Mouse (Mus musculus): ENCODE data around the gene Aig1. TPM values are rescaled to one million over a fixed set of nuclear protein-coding genes. Genes with fewer than 3 reads are reported as not detected.
A peak's percentile ranks its signal among the peaks of the same experiment; 100 is the strongest.

The Aig1 gene
- polyA plus RNA-seq, 1 experiment from 2014 or later, result 45.4 TPM

DNA sequence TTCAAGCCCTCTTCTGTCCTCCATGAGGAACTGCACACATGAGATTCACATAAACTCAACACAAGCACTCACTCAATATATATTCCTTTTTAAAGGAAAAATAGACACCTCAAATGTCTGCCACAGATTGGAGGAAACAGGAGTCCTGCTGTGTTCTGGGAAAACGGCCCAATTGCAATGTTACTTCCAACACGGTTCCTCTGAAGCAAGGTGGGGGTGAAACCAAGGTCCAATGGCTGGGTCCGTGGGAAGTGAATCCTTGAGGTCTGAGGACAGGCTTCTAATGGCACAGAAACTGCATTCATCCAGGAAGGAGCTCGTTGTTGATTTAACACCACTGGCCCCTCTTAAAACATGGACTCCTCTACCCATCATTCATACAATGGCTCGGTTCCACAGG, 67.5 kb downstream of the Aig1 start:
- WGBS, result 87% methylated on average over 5 of the region's 5 CpGs
- ATAC-seq (ENCODE audit: low read depth), result no peak
- no peaks in the 10 kb centered on the region for H3K27me3 ChIP-seq (ENCODE audit: control insufficient read depth, insufficient read depth, low read depth, low read length)
- H3K9me3 ChIP-seq (ENCODE audit: control insufficient read depth, low read length), result no peaks in the 10 kb centered on the region
- H3K27ac ChIP-seq (ENCODE audit: low read length), result no peak overlapping the region
- H3K4me3 ChIP-seq (ENCODE audit: low read length), result no peak overlapping the region
- no peak overlapping the region for H3K4me2 ChIP-seq (ENCODE audit: low read depth, low read length)
- no peak overlapping the region for H3K9ac ChIP-seq (ENCODE audit: low read length)
- H3K4me1 ChIP-seq (replicated peaks; ENCODE audit: control insufficient read depth, insufficient read depth, low read length), result no peaks in the 10 kb centered on the region
- peaks cover 10% of the 10 kb centered on the region; the same call in 1 of the 2 replicates for H3K36me3 ChIP-seq (ENCODE audit: control insufficient read depth, insufficient read depth, low read length)

DNA sequence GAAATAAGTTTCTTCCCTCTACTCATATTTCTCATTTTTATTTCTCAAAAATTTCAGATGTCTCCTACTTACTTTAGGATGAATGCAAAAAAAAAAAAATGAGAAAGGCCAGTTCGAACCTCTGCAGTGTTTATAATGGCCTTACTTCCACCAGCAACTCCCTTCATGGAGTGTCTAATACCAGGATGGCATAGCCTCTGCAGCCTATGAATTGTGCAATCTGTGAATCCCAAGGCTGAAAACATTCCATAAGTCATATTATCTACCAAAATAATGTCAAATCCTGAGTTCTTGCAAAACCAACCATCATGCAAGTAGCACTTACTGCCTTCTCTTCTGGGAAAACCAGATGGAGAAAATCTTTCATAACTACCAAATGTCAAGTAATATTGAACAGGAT, 75.3 kb downstream of the Aig1 start:
- Histone ChIP-seq H3K27ac (ENCODE audit: low read length) (no peak overlapping the region), H3K4me2 (ENCODE audit: low read depth, low read length) (no peak overlapping the region), H3K27me3 (ENCODE audit: control insufficient read depth, insufficient read depth, low read depth, low read length) (no peaks in the 10 kb centered on the region), H3K9ac (ENCODE audit: low read length) (no peak overlapping the region), H3K4me3 (ENCODE audit: low read length) (no peak overlapping the region), H3K9me3 (ENCODE audit: control insufficient read depth, low read length) (0 out of 2 replicates have a peak, but pooled peaks cover 2% of the 10 kb centered on the region), H3K4me1 (replicated peaks; ENCODE audit: control insufficient read depth, insufficient read depth, low read length) (no peaks in the 10 kb centered on the region), H3K36me3 (ENCODE audit: control insufficient read depth, insufficient read depth, low read length) (peaks cover under 1% of the 10 kb centered on the region; the same call in 1 of the 2 replicates)
- 73% methylated on average over 1 of the region's 1 CpGs for WGBS
- peak; percentile 68; the same call in 1 of the 2 replicates for ATAC-seq (ENCODE audit: low read depth)

- 51% methylated on average over 8 of the region's 8 CpGs for WGBS
- Histone ChIP-seq H3K9ac (ENCODE audit: low read length) (no peak overlapping the region), H3K4me3 (ENCODE audit: low read length) (no peak overlapping the region), H3K36me3 (ENCODE audit: control insufficient read depth, insufficient read depth, low read length) (no peaks in the 10 kb centered on the region; the same call in 1 of the 2 replicates), H3K9me3 (ENCODE audit: control insufficient read depth, low read length) (0 out of 2 replicates have a peak, but pooled peaks cover 2% of the 10 kb centered on the region), H3K4me1 (replicated peaks; ENCODE audit: control insufficient read depth, insufficient read depth, low read length) (no peaks in the 10 kb centered on the region), H3K27me3 (ENCODE audit: control insufficient read depth, insufficient read depth, low read depth, low read length) (no peaks in the 10 kb centered on the region), H3K27ac (ENCODE audit: low read length) (no peak overlapping the region), H3K4me2 (ENCODE audit: low read depth, low read length) (no peak overlapping the region)
- ATAC-seq (ENCODE audit: low read depth), result no peak
These were observed 76.0 kb downstream of the Aig1 start for GRCm38 (mm10) chr10:13792788-13793187.

GRCm38 (mm10) chr10:13789604-13790003, 79.2 kb downstream of the Aig1 start:
- H3K4me2 ChIP-seq (ENCODE audit: low read depth, low read length), result no peak overlapping the region
- ATAC-seq (ENCODE audit: low read depth), result no peak
- H3K27me3 ChIP-seq (ENCODE audit: control insufficient read depth, insufficient read depth, low read depth, low read length), result no peaks in the 10 kb centered on the region
- H3K27ac ChIP-seq (ENCODE audit: low read length), result no peak overlapping the region
- no peak overlapping the region for H3K9ac ChIP-seq (ENCODE audit: low read length)
- H3K4me1 ChIP-seq (replicated peaks; ENCODE audit: control insufficient read depth, insufficient read depth, low read length), result no peaks in the 10 kb centered on the region
- H3K4me3 ChIP-seq (ENCODE audit: low read length), result no peak overlapping the region
- WGBS, result 63% methylated on average over 1 of the region's 1 CpGs
- no peaks in the 10 kb centered on the region; the same call in 1 of the 2 replicates for H3K36me3 ChIP-seq (ENCODE audit: control insufficient read depth, insufficient read depth, low read length)
- H3K9me3 ChIP-seq (ENCODE audit: control insufficient read depth, low read length), result 0 out of 2 replicates have a peak, but pooled peaks cover 1% of the 10 kb centered on the region

DNA sequence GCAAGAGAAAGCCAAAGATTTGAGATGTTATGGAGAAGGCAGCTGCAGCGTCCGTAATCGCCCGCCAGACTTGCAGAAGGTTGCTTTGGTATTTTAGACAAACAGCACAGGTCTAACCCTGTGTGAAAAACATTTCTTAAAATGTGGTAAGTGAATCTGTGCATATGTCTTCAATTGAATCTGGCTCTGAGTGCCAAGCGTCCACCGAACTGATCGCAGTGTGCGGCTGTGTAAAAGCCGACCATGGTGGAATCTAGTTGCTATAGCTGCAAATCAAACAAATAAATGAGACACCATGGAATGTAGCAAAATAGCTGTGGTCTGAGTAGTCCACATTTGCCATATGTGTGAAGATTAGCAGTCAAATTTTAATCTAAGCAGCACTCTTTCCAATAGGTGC, 80.7 kb downstream of the Aig1 start:
- 84% methylated on average over 9 of the region's 9 CpGs for WGBS
- H3K4me2 ChIP-seq (ENCODE audit: low read depth, low read length), result no peak overlapping the region
- H3K4me1 ChIP-seq (replicated peaks; ENCODE audit: control insufficient read depth, insufficient read depth, low read length), result no peaks in the 10 kb centered on the region
- no peak overlapping the region for H3K27ac ChIP-seq (ENCODE audit: low read length)
- ATAC-seq (ENCODE audit: low read depth), result no peak
- no peak overlapping the region for H3K4me3 ChIP-seq (ENCODE audit: low read length)
- H3K36me3 ChIP-seq (ENCODE audit: control insufficient read depth, insufficient read depth, low read length), result no peaks in the 10 kb centered on the region
- no peaks in the 10 kb centered on the region for H3K27me3 ChIP-seq (ENCODE audit: control insufficient read depth, insufficient read depth, low read depth, low read length)
- no peak overlapping the region for H3K9ac ChIP-seq (ENCODE audit: low read length)
- no peaks in the 10 kb centered on the region for H3K9me3 ChIP-seq (ENCODE audit: control insufficient read depth, low read length)

DNA sequence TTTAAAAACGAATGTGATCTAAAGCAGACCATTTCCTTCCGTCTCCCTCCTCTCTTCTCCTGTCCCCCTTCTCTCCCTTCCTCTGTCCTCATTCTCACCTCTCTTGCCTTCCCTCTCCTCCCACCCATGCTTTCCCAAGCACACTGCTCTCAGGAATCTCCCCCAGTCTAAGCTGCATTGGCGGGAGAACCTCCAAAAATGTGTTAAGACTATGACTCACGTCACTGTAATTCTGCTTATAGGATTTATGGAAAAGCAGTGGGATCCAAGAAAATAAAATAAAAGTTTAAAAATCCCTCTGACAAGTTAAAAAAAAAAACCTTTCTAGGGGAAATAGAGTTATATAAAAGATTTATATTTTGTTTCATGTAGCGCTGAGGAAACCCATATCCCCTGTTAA, 86.0 kb downstream of the Aig1 start:
- no peak for ATAC-seq (ENCODE audit: low read depth)
- 69% methylated on average over 5 of the region's 5 CpGs for WGBS
- Histone ChIP-seq H3K36me3 (ENCODE audit: control insufficient read depth, insufficient read depth, low read length) (no peaks in the 10 kb centered on the region), H3K4me1 (replicated peaks; ENCODE audit: control insufficient read depth, insufficient read depth, low read length) (no peaks in the 10 kb centered on the region), H3K9ac (ENCODE audit: low read length) (no peak overlapping the region), H3K4me3 (ENCODE audit: low read length) (no peak overlapping the region), H3K4me2 (ENCODE audit: low read depth, low read length) (no peak overlapping the region), H3K9me3 (ENCODE audit: control insufficient read depth, low read length) (no peaks in the 10 kb centered on the region), H3K27ac (ENCODE audit: low read length) (no peak overlapping the region), H3K27me3 (ENCODE audit: control insufficient read depth, insufficient read depth, low read depth, low read length) (no peaks in the 10 kb centered on the region)

DNA sequence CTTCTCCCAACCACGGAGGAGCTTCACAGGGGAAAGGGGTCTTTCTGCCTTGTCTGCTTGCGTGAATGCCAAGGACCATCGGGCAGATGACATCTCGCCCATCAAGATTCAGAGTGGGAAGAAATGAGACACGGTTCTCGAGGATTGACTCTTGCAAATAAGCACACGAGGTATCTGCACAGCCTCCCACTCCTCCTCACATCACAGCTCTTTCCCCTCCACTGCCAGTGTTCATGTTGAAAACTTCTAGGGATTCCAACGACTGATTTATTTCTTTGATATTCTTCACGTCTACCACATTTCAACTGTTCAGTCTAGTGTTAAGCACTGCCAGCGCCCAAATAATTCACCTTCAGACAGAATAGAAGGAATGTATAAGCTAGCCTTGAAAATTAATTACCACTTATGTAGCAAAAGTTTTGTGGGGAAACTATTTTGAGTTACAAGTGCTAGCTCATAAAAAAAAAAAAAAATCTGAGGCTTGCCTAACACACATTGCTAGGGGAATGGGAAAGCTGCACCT, 86.5 kb downstream of the Aig1 start:
- Histone ChIP-seq H3K4me3 (ENCODE audit: low read length) (no peak overlapping the region), H3K4me2 (ENCODE audit: low read depth, low read length) (no peak overlapping the region), H3K9ac (ENCODE audit: low read length) (no peak overlapping the region), H3K27ac (ENCODE audit: low read length) (no peak overlapping the region), H3K36me3 (ENCODE audit: control insufficient read depth, insufficient read depth, low read length) (no peaks in the 10 kb centered on the region), H3K4me1 (replicated peaks; ENCODE audit: control insufficient read depth, insufficient read depth, low read length) (no peaks in the 10 kb centered on the region), H3K27me3 (ENCODE audit: control insufficient read depth, insufficient read depth, low read depth, low read length) (no peaks in the 10 kb centered on the region), H3K9me3 (ENCODE audit: control insufficient read depth, low read length) (no peaks in the 10 kb centered on the region)
- no peak for ATAC-seq (ENCODE audit: low read depth)
- WGBS, result 82% methylated on average over 10 of the region's 10 CpGs

DNA sequence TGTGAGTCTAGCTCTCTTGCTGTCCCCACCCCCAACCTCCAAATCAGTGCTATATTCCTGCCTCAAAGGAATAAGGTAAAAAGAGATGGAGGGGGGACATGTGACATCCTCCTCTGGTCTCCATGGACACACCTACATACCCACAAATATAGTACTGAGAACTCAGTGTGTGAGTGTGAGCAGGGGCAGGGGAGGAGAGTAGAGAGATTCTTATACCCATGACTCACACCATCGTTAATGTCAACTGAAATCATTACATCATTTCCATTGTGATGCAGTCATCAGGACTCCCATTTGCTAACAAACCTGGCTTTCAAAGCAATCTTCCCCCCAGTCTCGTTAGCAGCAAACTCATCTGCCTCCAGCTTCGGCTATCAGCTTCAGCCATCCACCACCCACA, 92.8 kb downstream of the Aig1 start:
- Histone ChIP-seq H3K9me3 (ENCODE audit: control insufficient read depth, low read length) (no peaks in the 10 kb centered on the region), H3K27me3 (ENCODE audit: control insufficient read depth, insufficient read depth, low read depth, low read length) (no peaks in the 10 kb centered on the region), H3K27ac (ENCODE audit: low read length) (no peak overlapping the region), H3K4me1 (replicated peaks; ENCODE audit: control insufficient read depth, insufficient read depth, low read length) (no peaks in the 10 kb centered on the region), H3K4me3 (ENCODE audit: low read length) (no peak overlapping the region), H3K9ac (ENCODE audit: low read length) (no peak overlapping the region), H3K36me3 (ENCODE audit: control insufficient read depth, insufficient read depth, low read length) (no peaks in the 10 kb centered on the region), H3K4me2 (ENCODE audit: low read depth, low read length) (no peak overlapping the region)
- no peak for ATAC-seq (ENCODE audit: low read depth)
- 76% methylated on average over 3 of the region's 3 CpGs for WGBS

DNA sequence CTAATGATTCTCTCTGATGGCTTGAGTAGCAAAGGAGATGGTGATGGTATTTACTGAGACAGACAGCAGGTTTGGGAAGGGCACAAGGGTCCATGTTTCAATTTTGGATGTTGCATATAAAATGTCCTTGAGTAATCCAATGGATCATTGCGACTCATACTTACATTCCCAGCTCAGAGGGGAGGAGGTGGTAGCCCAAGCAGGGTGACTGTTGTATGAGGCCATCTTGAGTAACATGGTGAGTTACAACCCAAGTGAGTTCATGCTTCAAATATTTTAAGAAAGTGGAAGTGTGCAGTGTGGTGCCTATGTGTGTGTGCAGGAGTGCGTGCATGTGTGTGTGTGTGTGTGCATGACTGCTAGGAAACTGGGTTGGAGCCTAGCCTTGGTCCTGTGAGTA, 93.4 kb downstream of the Aig1 start:
- no peak for ATAC-seq (ENCODE audit: low read depth)
- Histone ChIP-seq H3K4me3 (ENCODE audit: low read length) (no peak overlapping the region), H3K27ac (ENCODE audit: low read length) (no peak overlapping the region), H3K9me3 (ENCODE audit: control insufficient read depth, low read length) (no peaks in the 10 kb centered on the region), H3K4me2 (ENCODE audit: low read depth, low read length) (no peak overlapping the region), H3K27me3 (ENCODE audit: control insufficient read depth, insufficient read depth, low read depth, low read length) (no peaks in the 10 kb centered on the region), H3K9ac (ENCODE audit: low read length) (no peak overlapping the region), H3K4me1 (replicated peaks; ENCODE audit: control insufficient read depth, insufficient read depth, low read length) (no peaks in the 10 kb centered on the region), H3K36me3 (ENCODE audit: control insufficient read depth, insufficient read depth, low read length) (no peaks in the 10 kb centered on the region)
- 95% methylated on average over 2 of the region's 2 CpGs for WGBS

DNA sequence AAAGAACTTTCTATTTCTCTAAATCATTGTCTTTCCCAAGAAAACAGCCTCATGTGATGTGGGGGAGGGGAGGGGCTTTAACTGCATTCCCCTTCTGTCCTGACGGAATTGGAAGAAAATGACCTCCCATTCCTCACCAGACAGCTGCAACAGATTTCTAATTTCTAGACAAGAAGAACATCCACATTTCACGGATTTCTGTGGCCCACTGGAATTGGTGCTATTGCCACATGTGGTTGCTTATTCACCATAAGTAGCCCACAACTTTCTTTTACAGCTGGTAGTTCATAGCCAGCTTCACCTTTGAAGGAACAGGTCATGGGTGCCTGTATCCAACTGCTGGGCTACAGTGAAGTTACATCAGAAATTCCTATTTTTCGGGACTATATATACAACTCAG, 93.9 kb downstream of the Aig1 start:
- Histone ChIP-seq H3K27me3 (ENCODE audit: control insufficient read depth, insufficient read depth, low read depth, low read length) (no peaks in the 10 kb centered on the region), H3K4me2 (ENCODE audit: low read depth, low read length) (no peak overlapping the region), H3K27ac (ENCODE audit: low read length) (no peak overlapping the region), H3K9ac (ENCODE audit: low read length) (no peak overlapping the region), H3K4me3 (ENCODE audit: low read length) (no peak overlapping the region), H3K36me3 (ENCODE audit: control insufficient read depth, insufficient read depth, low read length) (no peaks in the 10 kb centered on the region), H3K9me3 (ENCODE audit: control insufficient read depth, low read length) (no peaks in the 10 kb centered on the region), H3K4me1 (replicated peaks; ENCODE audit: control insufficient read depth, insufficient read depth, low read length) (no peaks in the 10 kb centered on the region)
- no peak for ATAC-seq (ENCODE audit: low read depth)
- WGBS, result 83% methylated on average over 3 of the region's 3 CpGs
